Mouse (Mus musculus) neural tube, embryonic 13.5 days (tissue): ENCODE data around the gene Fam19a5. TPM values are rescaled to one million over a fixed set of nuclear protein-coding genes. Genes with fewer than 3 reads are reported as not detected.

Experiments
- ATAC-seq: fragments of 200-750 bp; cut with Nextera tagmentation; 2 replicates; pipeline ENCODE4 v1.8.0; 2017; ENCODE audit warnings: low read depth, mild to moderate bottlenecking, moderate TSS enrichment, moderate library complexity
- H3K27ac ChIP-seq: fragments of 300-500 bp; sonication (generic); replicated peaks from 2 replicates; pipeline ENCODE4 v1.5.1; 2015; ENCODE audit warnings: moderate library complexity, mild to moderate bottlenecking, inconsistent platforms
- H3K27me3 ChIP-seq: fragments of 300-500 bp; sonication (generic); 2 replicates; pipeline ENCODE4 v1.6.1; 2015; ENCODE audit warnings: mild to moderate bottlenecking, inconsistent platforms
- H3K36me3 ChIP-seq: fragments of 300-500 bp; sonication (generic); 2 replicates; pipeline ENCODE4 v1.6.1; 2015; ENCODE audit warnings: mild to moderate bottlenecking, inconsistent platforms
- H3K4me1 ChIP-seq: fragments of 300-500 bp; sonication (generic); replicated peaks from 2 replicates; pipeline ENCODE4 v1.6.1; 2015; ENCODE audit warnings: inconsistent platforms
- H3K4me2 ChIP-seq: fragments of 300-500 bp; sonication (generic); 2 replicates; pipeline ENCODE4 v1.6.1; 2015; ENCODE audit warnings: inconsistent platforms, mild to moderate bottlenecking, moderate library complexity
- H3K4me3 ChIP-seq: fragments of 300-500 bp; sonication (generic); 2 replicates; pipeline ENCODE4 v1.5.1; 2015; ENCODE audit warnings: mild to moderate bottlenecking, inconsistent platforms
- H3K9ac ChIP-seq: fragments of 300-500 bp; sonication (generic); 2 replicates; pipeline ENCODE4 v1.6.1; 2015; ENCODE audit warnings: moderate library complexity, mild to moderate bottlenecking, inconsistent platforms
- H3K9me3 ChIP-seq: fragments of 300-500 bp; sonication (generic); 2 replicates; pipeline ENCODE4 v1.6.1; 2016; ENCODE audit warnings: inconsistent platforms
- WGBS: fragments of 180-500 bp; shearing (Covaris S2); methylation state at CpG from one replicate; pipeline ENCODE4 v1.1.7; 2015; 5-methylcytosine and 5-hydroxymethylcytosine counted together
- polyA plus RNA-seq: library from polyadenylated mRNA; unstranded; fragments of >200 nt; fragmentation: Nextera tagmentation; extraction: Ambion mirVana; gene quantifications from 2 replicates; pipeline ENCODE4 v1.2.1, GENCODE M21; 2015

Fam19a5 gene
- polyA plus RNA-seq, 1 experiment from 2014 or later = 22.9 TPM

DNA sequence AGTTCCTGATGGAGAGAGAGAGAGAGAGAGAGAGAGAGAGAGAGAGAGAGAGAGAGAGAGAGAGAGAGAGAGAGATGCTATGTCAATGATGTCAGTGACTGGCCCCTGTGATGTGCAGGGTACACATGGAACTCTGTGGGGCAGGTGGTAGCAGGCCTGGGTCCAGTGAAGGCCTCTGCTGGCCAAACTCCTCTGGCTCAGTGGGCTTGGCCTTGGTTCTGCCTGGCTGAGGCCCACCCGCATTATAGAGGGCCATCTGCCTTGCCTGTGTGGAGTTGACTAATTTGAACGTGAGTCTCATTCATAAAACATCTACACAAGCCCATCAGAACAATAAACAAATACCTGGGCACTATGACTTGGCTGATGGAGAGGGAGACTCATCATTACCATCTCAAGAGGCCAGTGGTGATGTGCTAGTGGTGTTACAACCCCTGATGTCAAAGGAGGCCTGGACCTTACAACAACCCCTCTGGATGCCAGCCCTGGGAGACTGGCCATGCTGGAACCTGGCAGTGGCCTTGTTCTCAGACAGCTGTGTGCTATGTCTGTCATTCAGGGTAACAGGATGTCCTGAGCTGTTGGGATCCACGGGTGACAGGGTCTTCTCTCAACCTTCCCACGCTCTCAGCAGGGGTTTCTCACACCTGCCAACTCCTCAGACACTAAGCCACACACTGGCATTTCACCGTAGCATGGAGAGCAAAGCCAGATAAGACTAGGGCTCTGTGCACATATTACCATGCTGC lies 102.4 kb downstream of the Fam19a5 start:
- H3K4me3 ChIP-seq = no peak overlapping the region
- H3K9ac ChIP-seq = no peak overlapping the region
- ATAC-seq = no peak
- WGBS = 71% methylated on average over 5 of the region's 5 CpGs
- H3K9me3 ChIP-seq = no peaks in the 10 kb centered on the region
- no peaks in the 10 kb centered on the region for H3K36me3 ChIP-seq
- H3K27me3 ChIP-seq = no peaks in the 10 kb centered on the region
- H3K27ac ChIP-seq = no peak overlapping the region
- H3K4me2 ChIP-seq = no peak overlapping the region
- H3K4me1 ChIP-seq = peaks cover 21% of the 10 kb centered on the region

DNA sequence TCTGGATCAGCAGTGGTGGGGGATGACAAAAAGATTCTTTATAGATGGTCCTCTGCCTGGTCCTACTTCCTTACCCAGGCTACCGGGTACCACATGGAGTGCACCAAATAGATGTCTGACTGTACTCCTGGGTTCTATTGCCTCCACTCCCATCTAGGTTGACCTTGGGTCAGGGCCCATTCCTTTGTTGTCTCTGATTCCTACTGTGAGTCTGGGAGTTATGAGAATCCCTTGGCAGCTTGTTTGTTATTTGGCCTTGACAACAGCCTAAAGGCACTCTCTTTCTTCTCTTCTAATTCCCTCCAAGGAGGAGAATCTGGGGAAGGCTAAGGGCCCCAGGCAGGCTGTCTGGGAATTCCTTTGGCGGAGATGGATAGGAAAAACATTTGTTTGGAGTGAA lies 105.6 kb downstream of the Fam19a5 start:
- H3K27ac ChIP-seq = no peak overlapping the region
- H3K4me1 ChIP-seq = peaks cover 28% of the 10 kb centered on the region
- ATAC-seq = no peak
- H3K4me2 ChIP-seq = no peak overlapping the region
- no peaks in the 10 kb centered on the region for H3K36me3 ChIP-seq
- H3K27me3 ChIP-seq = no peaks in the 10 kb centered on the region
- 37% methylated on average over 2 of the region's 2 CpGs for WGBS
- H3K9me3 ChIP-seq = no peaks in the 10 kb centered on the region
- no peak overlapping the region for H3K4me3 ChIP-seq
- H3K9ac ChIP-seq = no peak overlapping the region

GRCm38 (mm10) chr15:87654551-87654950 lies 110.5 kb downstream of the Fam19a5 start:
- no peak overlapping the region for H3K4me2 ChIP-seq
- no peaks in the 10 kb centered on the region for H3K9me3 ChIP-seq
- ATAC-seq = no peak
- H3K9ac ChIP-seq = no peak overlapping the region
- no peak overlapping the region for H3K4me3 ChIP-seq
- peaks cover 37% of the 10 kb centered on the region for H3K4me1 ChIP-seq
- WGBS = 61% methylated on average over 6 of the region's 6 CpGs
- H3K36me3 ChIP-seq = no peaks in the 10 kb centered on the region
- no peaks in the 10 kb centered on the region for H3K27me3 ChIP-seq
- H3K27ac ChIP-seq = no peak overlapping the region

- peak; percentile 72 for ATAC-seq
- WGBS = 17% methylated on average over 20 of the region's 20 CpGs
Observed at GRCm38 (mm10) chr15:87656496-87657155, 112.5 kb downstream of the Fam19a5 start.

DNA sequence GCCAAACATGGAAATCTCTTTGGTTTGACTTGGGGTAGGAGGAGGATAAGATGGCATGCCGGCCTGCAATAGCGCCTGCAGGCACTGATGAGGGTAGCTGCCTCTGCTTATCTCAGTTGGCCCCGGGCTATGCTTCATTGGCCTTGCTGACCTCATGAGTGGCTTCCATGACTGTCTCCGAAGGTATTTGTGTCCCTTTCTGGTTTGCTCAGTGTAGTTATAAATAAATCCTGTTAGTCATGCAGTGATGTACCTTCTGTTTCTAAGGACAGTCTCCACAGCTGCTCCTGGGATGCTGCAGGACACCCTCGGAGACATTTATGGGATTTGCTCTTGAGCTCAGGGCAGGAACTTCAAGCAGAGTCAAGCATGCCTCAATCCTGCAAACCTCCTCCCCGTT lies 115.6 kb downstream of the Fam19a5 start:
- Histone ChIP-seq H3K9me3 (no peaks in the 10 kb centered on the region), H3K9ac (no peak overlapping the region), H3K4me1 (peaks cover 26% of the 10 kb centered on the region), H3K36me3 (no peaks in the 10 kb centered on the region), H3K4me2 (no peak overlapping the region), H3K27me3 (no peaks in the 10 kb centered on the region), H3K27ac (no peak overlapping the region), H3K4me3 (no peak overlapping the region)
- 87% methylated on average over 6 of the region's 6 CpGs for WGBS
- ATAC-seq = no peak

More at GRCm38 (mm10) chr15:87656496-87657155, 112.5 kb downstream of the Fam19a5 start:
- no peak overlapping the region for H3K4me3 ChIP-seq
- H3K27ac ChIP-seq = peak overlapping the region; percentile 56
- H3K9ac ChIP-seq = peak overlapping the region; percentile 8
- no peaks in the 10 kb centered on the region for H3K36me3 ChIP-seq
- no peaks in the 10 kb centered on the region for H3K9me3 ChIP-seq
- H3K27me3 ChIP-seq = no peaks in the 10 kb centered on the region
- H3K4me2 ChIP-seq = peak overlapping the region; percentile 2; the same call in 1 of the 2 replicates
- H3K4me1 ChIP-seq = peaks cover 33% of the 10 kb centered on the region

DNA sequence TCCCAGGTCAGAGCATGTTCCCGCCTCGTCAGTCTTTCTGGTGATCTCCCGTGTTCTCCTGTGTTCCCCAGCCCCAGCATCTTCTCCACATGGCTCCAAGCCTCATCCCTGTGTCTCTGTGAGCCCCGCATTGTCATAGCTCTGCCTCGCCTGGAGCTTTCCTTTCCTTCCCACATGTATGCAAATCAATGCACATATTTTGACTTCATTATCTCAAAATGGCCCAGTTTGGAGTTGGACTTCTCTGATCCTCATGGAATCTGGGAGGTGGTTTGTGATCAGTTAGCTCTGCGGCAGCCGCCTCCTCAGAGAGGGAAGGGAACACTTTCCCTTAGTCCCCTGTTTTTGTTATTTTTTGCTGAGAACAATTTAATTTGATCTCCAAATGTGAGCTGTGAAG lies 117.9 kb downstream of the Fam19a5 start:
- peaks cover 6% of the 10 kb centered on the region for H3K4me1 ChIP-seq
- no peaks in the 10 kb centered on the region for H3K9me3 ChIP-seq
- WGBS = 87% methylated on average over 7 of the region's 7 CpGs
- no peak overlapping the region for H3K27ac ChIP-seq
- no peak overlapping the region for H3K4me2 ChIP-seq
- H3K9ac ChIP-seq = no peak overlapping the region
- no peaks in the 10 kb centered on the region for H3K27me3 ChIP-seq
- ATAC-seq = no peak
- no peak overlapping the region for H3K4me3 ChIP-seq
- no peaks in the 10 kb centered on the region for H3K36me3 ChIP-seq

GRCm38 (mm10) chr15:87666041-87666750 lies 122.1 kb downstream of the Fam19a5 start:
- H3K36me3 ChIP-seq = no peaks in the 10 kb centered on the region
- H3K27me3 ChIP-seq = no peaks in the 10 kb centered on the region
- no peak overlapping the region for H3K27ac ChIP-seq
- no peak overlapping the region for H3K4me2 ChIP-seq
- H3K9me3 ChIP-seq = no peaks in the 10 kb centered on the region
- no peak for ATAC-seq
- H3K4me1 ChIP-seq = peaks cover 21% of the 10 kb centered on the region
- 87% methylated on average over 13 of the region's 13 CpGs for WGBS
- no peak overlapping the region for H3K9ac ChIP-seq
- H3K4me3 ChIP-seq = no peak overlapping the region

GRCm38 (mm10) chr15:87667416-87667815 lies 123.3 kb downstream of the Fam19a5 start:
- H3K27me3 ChIP-seq = no peaks in the 10 kb centered on the region
- H3K27ac ChIP-seq = 0 out of 2 replicates have a peak overlapping the region, but pooled peaks have one; percentile 18
- ATAC-seq = peak; percentile 64
- no peak overlapping the region for H3K4me2 ChIP-seq
- H3K9me3 ChIP-seq = no peaks in the 10 kb centered on the region
- H3K9ac ChIP-seq = no peak overlapping the region
- WGBS = 57% methylated on average over 7 of the region's 7 CpGs
- H3K4me3 ChIP-seq = no peak overlapping the region
- H3K36me3 ChIP-seq = no peaks in the 10 kb centered on the region
- peaks cover 33% of the 10 kb centered on the region for H3K4me1 ChIP-seq

- no peak for ATAC-seq
- Histone ChIP-seq H3K4me3 (no peak overlapping the region), H3K9ac (no peak overlapping the region), H3K27me3 (no peaks in the 10 kb centered on the region), H3K4me1 (peaks cover 40% of the 10 kb centered on the region), H3K27ac (no peak overlapping the region), H3K4me2 (no peak overlapping the region), H3K9me3 (no peaks in the 10 kb centered on the region), H3K36me3 (no peaks in the 10 kb centered on the region)
- 69% methylated on average over 5 of the region's 5 CpGs for WGBS
Observed at GRCm38 (mm10) chr15:87668112-87668511, 124.0 kb downstream of the Fam19a5 start.

- Histone ChIP-seq H3K27ac (0 out of 2 replicates have a peak overlapping the region, but pooled peaks have one; percentile 18), H3K4me3 (no peak overlapping the region), H3K27me3 (no peaks in the 10 kb centered on the region), H3K4me2 (no peak overlapping the region), H3K4me1 (peaks cover 53% of the 10 kb centered on the region), H3K36me3 (no peaks in the 10 kb centered on the region), H3K9ac (no peak overlapping the region), H3K9me3 (no peaks in the 10 kb centered on the region)
- no peak for ATAC-seq
- WGBS = 37% methylated on average over 9 of the region's 9 CpGs
Observed at GRCm38 (mm10) chr15:87671929-87672328, 127.8 kb downstream of the Fam19a5 start.

DNA sequence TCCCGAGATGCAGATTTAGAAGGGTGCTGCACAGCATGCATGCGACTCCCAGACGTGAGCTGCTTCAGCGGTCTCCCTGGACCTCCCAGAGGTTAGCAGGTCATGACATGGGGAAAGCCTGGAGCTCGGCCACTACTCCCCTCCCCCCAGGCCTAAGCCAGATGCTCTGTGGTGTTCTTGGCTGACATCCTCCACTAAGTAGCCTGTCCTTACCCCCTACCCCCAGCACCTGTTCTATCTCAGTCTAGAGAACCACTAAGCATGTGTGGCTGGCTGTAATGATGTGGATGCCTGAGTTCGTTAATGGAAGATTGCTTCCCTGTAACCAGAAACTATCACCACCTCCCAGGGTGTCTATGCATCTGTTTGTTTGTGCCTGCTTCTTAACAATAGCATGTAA lies 134.6 kb downstream of the Fam19a5 start:
- no peak overlapping the region for H3K9ac ChIP-seq
- no peak overlapping the region for H3K4me2 ChIP-seq
- H3K36me3 ChIP-seq = peaks cover 4% of the 10 kb centered on the region; the same call in 1 of the 2 replicates
- H3K4me3 ChIP-seq = no peak overlapping the region
- peaks cover 22% of the 10 kb centered on the region for H3K4me1 ChIP-seq
- 56% methylated on average over 6 of the region's 6 CpGs for WGBS
- ATAC-seq = no peak
- H3K9me3 ChIP-seq = no peaks in the 10 kb centered on the region
- no peaks in the 10 kb centered on the region for H3K27me3 ChIP-seq
- no peak overlapping the region for H3K27ac ChIP-seq

GRCm38 (mm10) chr15:87682410-87682809 lies 138.3 kb downstream of the Fam19a5 start:
- no peak overlapping the region for H3K27ac ChIP-seq
- peaks cover 32% of the 10 kb centered on the region for H3K4me1 ChIP-seq
- no peak overlapping the region for H3K9ac ChIP-seq
- no peak overlapping the region for H3K4me3 ChIP-seq
- WGBS = 76% methylated on average over 3 of the region's 3 CpGs
- H3K27me3 ChIP-seq = no peaks in the 10 kb centered on the region
- H3K36me3 ChIP-seq = peaks cover 10% of the 10 kb centered on the region
- H3K9me3 ChIP-seq = no peaks in the 10 kb centered on the region
- no peak for ATAC-seq
- no peak overlapping the region for H3K4me2 ChIP-seq
